Mouse (Mus musculus) thymus, adult 2 months (tissue): ENCODE data around the gene Mindy1. TPM values are rescaled to one million over a fixed set of nuclear protein-coding genes. Genes with fewer than 3 reads are reported as not detected.

ENCODE experiments used
- DNase-seq: peaks from one replicate; pipeline ENCODE4 v3.0.0; 2021
- H3K27ac ChIP-seq: fragments of 200-500 bp; 2 replicates; pipeline ENCODE4 v1.5.1; 2012; ENCODE audit warnings: low read length, control low read depth; ENCODE audit not compliant: control insufficient read depth, insufficient read depth
- H3K27me3 ChIP-seq: fragments of 200-500 bp; 2 replicates; pipeline ENCODE4 v1.6.1; 2012; ENCODE audit warnings: mild to moderate bottlenecking, low read length, moderate library complexity, mixed read lengths; ENCODE audit not compliant: control insufficient read depth, insufficient read depth
- H3K36me3 ChIP-seq: fragments of 200-500 bp; 2 replicates; pipeline ENCODE4 v1.6.1; 2012; ENCODE audit warnings: mild to moderate bottlenecking, low read length, moderate library complexity; ENCODE audit not compliant: control insufficient read depth, insufficient read depth
- H3K4me1 ChIP-seq: fragments of 200-500 bp; replicated peaks from 2 replicates; pipeline ENCODE4 v1.6.1; 2012; ENCODE audit warnings: low read length; ENCODE audit not compliant: control insufficient read depth, insufficient read depth
- H3K4me3 ChIP-seq: fragments of 200-500 bp; 2 replicates; pipeline ENCODE4 v1.5.1; 2012; ENCODE audit warnings: mild to moderate bottlenecking, low read length, control low read depth, moderate library complexity; ENCODE audit not compliant: control insufficient read depth, insufficient read depth
- CTCF ChIP-seq: fragments of 200-500 bp; IDR thresholded peaks from 2 replicates; pipeline ENCODE4 v1.5.1; 2012; ENCODE audit warnings: mild to moderate bottlenecking, control low read depth, low read length, moderate library complexity, borderline replicate concordance; ENCODE audit not compliant: control insufficient read depth, poor library complexity, insufficient read depth; ENCODE audit errors: extremely low read depth
- POLR2A ChIP-seq: fragments of 200-500 bp; IDR thresholded peaks from 2 replicates; pipeline ENCODE4 v1.6.1; 2012; ENCODE audit warnings: mild to moderate bottlenecking, low read length, control low read depth, moderate library complexity; ENCODE audit not compliant: control insufficient read depth, poor library complexity, insufficient read depth; ENCODE audit errors: extremely low read depth
- WGBS: fragments of 180-500 bp; shearing (Covaris S2); methylation state at CpG from one replicate; pipeline ENCODE4 v1.1.7; 2018; 5-methylcytosine and 5-hydroxymethylcytosine counted together
- polyA plus RNA-seq: library from polyadenylated mRNA; depleted of rRNA; stranded (reverse); fragments of >200 nt; gene quantifications from 2 replicates; pipeline ENCODE4 v1.2.3, GENCODE M21; 2012

Mindy1 gene
- polyA plus RNA-seq, 1 experiment: 50.4 TPM

DNA sequence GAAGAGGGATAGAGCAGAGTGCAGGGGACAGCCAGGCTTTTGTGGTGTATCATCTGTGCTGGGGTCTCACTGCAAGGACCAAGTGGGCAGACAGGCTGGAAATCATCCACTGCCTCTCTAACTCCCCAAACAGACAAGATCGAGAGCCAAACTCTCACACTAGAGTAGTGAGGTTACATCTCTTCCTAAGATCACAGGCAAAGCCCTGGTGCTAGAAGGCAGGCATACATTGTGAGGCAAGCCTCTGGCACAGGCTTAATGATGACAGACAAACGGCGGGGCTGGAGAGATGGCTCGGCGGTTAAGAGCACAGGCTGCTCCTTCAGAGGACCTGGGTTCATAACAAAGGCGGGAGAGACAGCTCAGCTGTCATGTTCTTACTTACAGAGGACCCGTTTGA, 32.3 kb downstream of the Mindy1 start:
- no peak for DNase-seq
- Histone ChIP-seq H3K4me3 (no peak overlapping the region), H3K27me3 (no peaks in the 10 kb centered on the region), H3K36me3 (no peaks in the 10 kb centered on the region), H3K4me1 (peaks cover 23% of the 10 kb centered on the region), H3K27ac (no peak overlapping the region)
- TF ChIP-seq POLR2A (no peak), CTCF (no peak)
- WGBS: 47% methylated on average over 7 of the region's 7 CpGs

DNA sequence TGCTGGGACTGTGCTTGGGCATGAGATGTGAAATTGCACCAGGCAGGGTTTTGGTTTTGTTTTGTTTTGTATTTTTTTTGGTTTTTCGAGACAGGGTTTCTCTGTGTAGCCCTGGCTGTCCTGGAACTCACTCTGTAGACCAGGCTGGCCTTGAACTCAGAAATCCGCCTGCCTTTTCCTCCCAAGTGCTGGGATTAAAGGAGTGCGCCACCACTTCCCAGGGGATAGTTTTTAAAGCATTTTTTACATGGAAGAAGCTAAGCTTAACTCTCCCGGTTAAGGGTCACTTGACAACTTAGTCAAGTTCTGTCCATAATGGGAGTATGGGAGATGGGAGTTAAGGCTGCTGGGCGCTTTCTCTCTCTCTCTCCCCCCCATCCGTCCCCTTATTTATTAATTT, 32.9 kb downstream of the Mindy1 start:
- Histone ChIP-seq H3K27ac (no peak overlapping the region), H3K27me3 (no peaks in the 10 kb centered on the region), H3K4me3 (no peak overlapping the region), H3K36me3 (no peaks in the 10 kb centered on the region), H3K4me1 (peaks cover 23% of the 10 kb centered on the region)
- WGBS: 88% methylated on average over 6 of the region's 6 CpGs
- TF ChIP-seq POLR2A (no peak), CTCF (no peak)
- no peak for DNase-seq

DNA sequence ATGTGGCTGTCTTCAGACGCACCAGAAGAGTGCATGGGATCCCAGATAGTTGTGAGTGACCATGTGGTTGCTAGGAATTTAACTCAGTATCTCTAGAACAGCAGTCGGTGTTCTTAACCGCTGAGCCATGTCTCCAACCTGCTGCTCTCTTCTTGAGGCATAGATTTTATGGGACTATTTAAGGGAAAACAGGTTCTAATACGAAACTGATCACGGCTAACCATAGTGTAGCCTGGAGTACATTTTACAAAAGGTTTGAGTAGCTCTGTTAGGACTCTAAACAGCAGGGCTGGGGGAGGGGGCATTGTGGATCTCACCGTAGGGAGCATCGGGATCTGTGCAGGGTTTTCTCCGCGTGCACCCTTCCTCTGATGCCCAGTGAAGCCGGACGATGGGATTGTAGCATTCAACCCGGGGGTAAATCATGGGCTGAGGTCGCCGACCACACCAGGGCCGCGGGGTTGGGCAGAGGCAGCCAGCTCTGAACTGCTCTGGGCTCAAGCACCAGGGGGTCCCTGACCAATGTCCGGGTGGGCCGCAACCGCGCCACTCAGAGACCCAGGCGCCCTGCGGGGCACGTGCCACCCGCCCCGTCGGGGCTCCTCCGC, 33.4 kb downstream of the Mindy1 start, which contains the start of gene Cers2:
Gene Cers2 (plus strand): TSS at position 306 of the 608 bp plus-strand sequence.
- Histone ChIP-seq H3K4me3 (peak within 1 kb of the TSS; percentile 74), H3K27me3 (no peaks in the 10 kb centered on the region), H3K36me3 (no peaks in the 10 kb centered on the region), H3K4me1 (peaks cover 23% of the 10 kb centered on the region), H3K27ac (no peak within 1 kb of the TSS)
- DNase-seq: no peak
- WGBS: 16% methylated on average over 27 of the region's 27 CpGs
- TF ChIP-seq CTCF (no peak), POLR2A (no peak)

DNA sequence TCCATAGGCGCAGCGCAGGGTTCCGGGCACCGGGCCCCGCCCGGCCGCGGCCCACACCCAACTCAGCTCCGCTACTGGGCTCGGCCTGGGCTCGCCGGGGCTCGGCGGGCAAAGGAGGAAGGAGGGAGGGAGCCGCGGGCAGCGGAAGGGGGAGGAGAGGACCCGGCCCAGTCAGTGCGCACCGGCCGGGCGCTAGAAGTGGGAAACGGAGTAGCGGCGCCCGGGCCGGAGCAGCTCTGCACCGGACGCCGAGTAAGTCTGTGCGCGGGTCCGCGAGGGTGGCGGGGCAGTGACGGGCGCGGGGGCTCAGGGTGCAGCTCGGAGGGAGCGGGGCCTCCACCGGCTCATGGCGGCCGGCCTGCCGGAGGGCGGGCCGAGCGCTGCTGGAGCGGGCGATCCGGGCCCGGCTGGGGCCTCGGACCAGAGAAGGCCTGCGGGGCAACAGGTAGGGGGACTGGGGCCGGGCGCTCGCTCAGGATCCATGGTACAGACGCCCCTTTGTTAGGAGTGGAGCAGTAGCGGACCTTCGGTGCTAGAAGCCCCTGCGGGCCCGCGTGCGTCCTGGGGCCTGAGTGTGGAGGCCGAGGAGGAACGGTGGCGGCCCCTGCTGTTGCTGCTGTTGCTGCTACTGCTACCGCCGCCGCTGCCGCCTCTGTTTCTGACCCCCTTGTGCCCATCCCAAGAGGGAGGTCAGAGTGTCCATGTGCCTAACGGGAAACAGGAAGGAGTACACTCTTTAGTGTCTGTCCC, 34.1 kb downstream of the Mindy1 start:
- no peaks in the 10 kb centered on the region for H3K27me3 ChIP-seq
- TF ChIP-seq POLR2A (peak; percentile 56), CTCF (peak; percentile 44; the same call in 1 of the 2 replicates)
- peak overlapping the region; percentile 74 for H3K4me3 ChIP-seq
- peaks cover 4% of the 10 kb centered on the region; the same call in 1 of the 2 replicates for H3K36me3 ChIP-seq
- peak; percentile 93 for DNase-seq
- under 1% methylated on average over 71 of the region's 71 CpGs for WGBS
- peaks cover 23% of the 10 kb centered on the region for H3K4me1 ChIP-seq
- no peak overlapping the region for H3K27ac ChIP-seq

DNA sequence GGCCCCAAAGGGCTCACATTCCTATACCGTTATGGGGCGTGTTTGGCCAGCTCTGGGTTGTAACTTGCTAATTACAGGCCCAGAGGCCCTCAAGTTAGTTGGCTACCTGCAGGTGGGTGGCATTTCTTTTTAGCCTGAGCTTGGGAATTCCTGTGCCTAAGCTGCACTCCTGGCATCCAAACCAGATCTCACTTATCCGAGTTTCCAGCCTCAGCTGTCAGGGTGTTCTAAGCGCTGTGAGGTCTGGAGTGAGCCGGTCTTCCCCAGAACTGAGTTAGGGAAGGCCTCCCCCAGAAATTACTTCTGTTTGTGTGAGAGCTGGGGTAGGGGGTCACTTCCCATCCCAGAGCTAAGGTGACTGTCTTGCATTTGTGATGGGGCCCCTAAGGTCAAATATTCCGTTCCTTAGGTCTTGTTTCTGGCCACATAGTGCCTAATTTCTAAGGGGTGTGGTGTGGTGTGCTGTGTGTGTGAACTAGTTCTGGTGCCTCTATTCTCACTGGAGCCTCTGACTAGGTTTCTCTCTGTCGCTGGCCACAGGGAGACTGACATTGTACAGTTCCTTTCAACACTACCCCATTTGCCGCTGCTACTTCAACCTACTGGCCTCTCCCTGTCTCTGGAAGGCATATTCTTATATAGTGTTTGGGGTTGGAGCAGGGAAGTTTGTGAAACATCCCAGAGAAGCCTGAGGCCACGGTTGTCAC, 34.9 kb downstream of the Mindy1 start:
- TF ChIP-seq CTCF (no peak), POLR2A (no peak)
- WGBS: 15% methylated on average over 9 of the region's 9 CpGs
- Histone ChIP-seq H3K4me3 (peak overlapping the region; percentile 74), H3K27me3 (no peaks in the 10 kb centered on the region), H3K4me1 (peaks cover 23% of the 10 kb centered on the region), H3K27ac (no peak overlapping the region), H3K36me3 (peaks cover 12% of the 10 kb centered on the region)
- no peak for DNase-seq

DNA sequence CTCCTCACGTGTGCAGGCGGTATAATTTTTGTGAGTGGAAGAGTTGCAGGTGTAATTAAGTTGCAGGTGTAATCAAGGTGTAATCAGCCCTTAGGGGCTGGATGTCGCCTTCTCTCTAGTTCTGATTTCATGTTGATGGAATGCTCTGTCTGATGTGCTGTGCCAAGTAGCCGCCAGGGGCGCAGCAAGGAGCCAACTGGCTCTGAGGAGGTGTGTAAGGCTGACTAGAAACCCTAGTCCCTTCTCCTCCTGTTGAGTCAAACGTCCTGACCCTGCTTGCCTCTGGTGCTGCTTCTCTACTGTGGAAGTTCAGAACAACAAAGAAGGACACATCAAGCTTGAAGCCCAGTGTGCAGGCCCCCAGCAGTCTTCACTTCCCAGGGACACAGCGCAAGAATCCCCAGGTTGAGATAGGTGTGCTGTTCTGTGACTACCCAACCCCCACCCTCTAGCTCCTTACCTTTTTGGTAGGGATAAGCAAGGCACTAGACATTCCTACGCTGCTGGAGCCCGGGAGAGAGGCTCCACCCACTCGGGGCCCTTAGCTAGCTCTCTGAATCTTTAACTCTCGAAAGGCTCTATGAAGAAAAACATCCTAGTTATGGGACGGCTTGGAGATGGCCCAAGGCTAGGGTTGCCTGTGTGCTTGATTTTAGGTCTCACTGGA, 36.4 kb downstream of the Mindy1 start:
- peak; percentile 80 for TF ChIP-seq CTCF
- TF ChIP-seq POLR2A: no peak
- peak; percentile 74 for DNase-seq
- Histone ChIP-seq H3K27me3 (no peaks in the 10 kb centered on the region), H3K4me3 (no peak overlapping the region), H3K27ac (no peak overlapping the region), H3K36me3 (peaks cover 27% of the 10 kb centered on the region), H3K4me1 (peaks cover 21% of the 10 kb centered on the region)
- 51% methylated on average over 12 of the region's 12 CpGs for WGBS
